Mouse (Mus musculus) hindbrain, embryonic 11.5 days (tissue): ENCODE measurements around the gene Fgfr2. TPM values are rescaled to one million over a fixed set of nuclear protein-coding genes. Genes with fewer than 3 reads are reported as not detected.

Source experiments
- ATAC-seq: fragments of 200-750 bp; cut with Nextera tagmentation; 2 replicates; pipeline ENCODE4 v1.8.0; 2017; ENCODE audit warnings: mild to moderate bottlenecking, moderate TSS enrichment, moderate library complexity; ENCODE audit not compliant: low FRiP score
- DNase-seq: peaks from one replicate; pipeline ENCODE4 v3.0.0-alpha.2; 2015; ENCODE audit warnings: low spot score
- H3K27ac ChIP-seq: fragments of 300-500 bp; sonication (generic); 2 replicates; pipeline ENCODE4 v1.5.1; 2014; ENCODE audit warnings: mild to moderate bottlenecking, low read depth, low read length
- H3K27me3 ChIP-seq: fragments of 300-500 bp; sonication (generic); 2 replicates; pipeline ENCODE4 v1.6.1; 2014; ENCODE audit warnings: mild to moderate bottlenecking, low read length, moderate library complexity, mixed read lengths; ENCODE audit not compliant: control insufficient read depth, insufficient read depth
- H3K36me3 ChIP-seq: fragments of 300-500 bp; sonication (generic); 2 replicates; pipeline ENCODE4 v1.6.1; 2014; ENCODE audit warnings: mild to moderate bottlenecking, low read length, moderate library complexity, mixed read lengths; ENCODE audit not compliant: control insufficient read depth, insufficient read depth
- H3K4me1 ChIP-seq: fragments of 300-500 bp; sonication (generic); replicated peaks from 2 replicates; pipeline ENCODE4 v1.6.1; 2014; ENCODE audit warnings: low read length, mixed read lengths; ENCODE audit not compliant: control insufficient read depth, insufficient read depth
- H3K4me2 ChIP-seq: fragments of 300-500 bp; sonication (generic); replicated peaks from 2 replicates; pipeline ENCODE4 v1.6.1; 2014; ENCODE audit warnings: mild to moderate bottlenecking, low read depth, low read length
- H3K4me3 ChIP-seq: fragments of 300-500 bp; sonication (generic); 2 replicates; pipeline ENCODE4 v1.5.1; 2014; ENCODE audit warnings: low read depth, low read length
- H3K9ac ChIP-seq: fragments of 300-500 bp; sonication (generic); 2 replicates; pipeline ENCODE4 v1.6.1; 2014; ENCODE audit warnings: low read depth, low read length
- H3K9me3 ChIP-seq: fragments of 300-500 bp; sonication (generic); 2 replicates; pipeline ENCODE4 v1.6.1; 2016; ENCODE audit warnings: low read length; ENCODE audit not compliant: control insufficient read depth
- WGBS: fragments of 180-500 bp; shearing (Covaris S2); extraction: QIAGEN DNeasy Blood & Tissue Kit; methylation state at CpG from one replicate; pipeline ENCODE4 v1.1.7; 2014; 5-methylcytosine and 5-hydroxymethylcytosine counted together
- polyA plus RNA-seq: library from polyadenylated mRNA; unstranded; fragments of >200 nt; fragmentation: Nextera tagmentation; extraction: Ambion mirVana; gene quantifications from 2 replicates; pipeline ENCODE4 v1.2.1, GENCODE M21; 2014

The Fgfr2 gene
- polyA plus RNA-seq, 1 experiment from 2014 or later: 71.3 TPM

- 70% methylated on average over 5 of the region's 5 CpGs for WGBS
- no peak for DNase-seq
- no peak overlapping the region for H3K4me3 ChIP-seq
- H3K27ac ChIP-seq: no peak overlapping the region
- H3K9me3 ChIP-seq: no peaks in the 10 kb centered on the region
- no peaks in the 10 kb centered on the region for H3K4me1 ChIP-seq
- ATAC-seq: no peak
- H3K27me3 ChIP-seq: no peaks in the 10 kb centered on the region
- H3K36me3 ChIP-seq: no peaks in the 10 kb centered on the region
- no peak overlapping the region for H3K9ac ChIP-seq
- H3K4me2 ChIP-seq: no peak overlapping the region
These were observed 638.7 kb downstream of the Fgfr2 start for GRCm38 (mm10) chr7:132484424-132484823.

- no peak overlapping the region for H3K9ac ChIP-seq
- H3K27ac ChIP-seq: no peak overlapping the region
- ATAC-seq (no peak), DNase-seq (no peak)
- no peaks in the 10 kb centered on the region for H3K9me3 ChIP-seq
- H3K4me2 ChIP-seq: no peak overlapping the region
- 56% methylated on average over 4 of the region's 4 CpGs for WGBS
- H3K4me1 ChIP-seq: no peaks in the 10 kb centered on the region; the same call in 1 of the 2 replicates
- no peak overlapping the region for H3K4me3 ChIP-seq
- no peaks in the 10 kb centered on the region for H3K27me3 ChIP-seq
- H3K36me3 ChIP-seq: no peaks in the 10 kb centered on the region
These were observed 642.3 kb downstream of the Fgfr2 start for GRCm38 (mm10) chr7:132480696-132481306.

GRCm38 (mm10) chr7:132478295-132478809 lies 644.8 kb downstream of the Fgfr2 start:
- no peaks in the 10 kb centered on the region; the same call in 1 of the 2 replicates for H3K4me1 ChIP-seq
- H3K9ac ChIP-seq: no peak overlapping the region
- ATAC-seq (0 out of 2 replicates have a peak, but pooled peaks have one; percentile 56), DNase-seq (no peak)
- H3K4me3 ChIP-seq: no peak overlapping the region
- no peaks in the 10 kb centered on the region for H3K36me3 ChIP-seq
- H3K27ac ChIP-seq: no peak overlapping the region
- H3K9me3 ChIP-seq: no peaks in the 10 kb centered on the region
- no peaks in the 10 kb centered on the region for H3K27me3 ChIP-seq
- no peak overlapping the region for H3K4me2 ChIP-seq
- 78% methylated on average over 9 of the region's 9 CpGs for WGBS

GRCm38 (mm10) chr7:132477753-132478152 lies 645.4 kb downstream of the Fgfr2 start:
- no peaks in the 10 kb centered on the region for H3K36me3 ChIP-seq
- H3K4me1 ChIP-seq: no peaks in the 10 kb centered on the region; the same call in 1 of the 2 replicates
- no peak overlapping the region for H3K27ac ChIP-seq
- DNase-seq (no peak), ATAC-seq (no peak)
- H3K4me2 ChIP-seq: no peak overlapping the region
- WGBS: 73% methylated on average over 3 of the region's 3 CpGs
- H3K9me3 ChIP-seq: no peaks in the 10 kb centered on the region
- no peaks in the 10 kb centered on the region for H3K27me3 ChIP-seq
- no peak overlapping the region for H3K4me3 ChIP-seq
- no peak overlapping the region for H3K9ac ChIP-seq

- Histone ChIP-seq H3K9me3 (no peaks in the 10 kb centered on the region), H3K9ac (no peak overlapping the region), H3K27me3 (no peaks in the 10 kb centered on the region), H3K4me3 (no peak overlapping the region), H3K27ac (no peak overlapping the region), H3K4me2 (no peak overlapping the region), H3K4me1 (no peaks in the 10 kb centered on the region; the same call in 1 of the 2 replicates), H3K36me3 (no peaks in the 10 kb centered on the region)
- DNase-seq (no peak), ATAC-seq (no peak)
- 93% methylated on average over 2 of the region's 2 CpGs for WGBS
These were observed 646.7 kb downstream of the Fgfr2 start for GRCm38 (mm10) chr7:132476491-132476890.

GRCm38 (mm10) chr7:132475069-132475468 lies 648.1 kb downstream of the Fgfr2 start:
- Histone ChIP-seq H3K4me3 (no peak overlapping the region), H3K4me1 (no peaks in the 10 kb centered on the region; the same call in 1 of the 2 replicates), H3K27ac (no peak overlapping the region), H3K27me3 (no peaks in the 10 kb centered on the region), H3K4me2 (no peak overlapping the region), H3K9me3 (no peaks in the 10 kb centered on the region), H3K9ac (no peak overlapping the region), H3K36me3 (no peaks in the 10 kb centered on the region)
- WGBS: 26% methylated on average over 5 of the region's 5 CpGs
- DNase-seq: peak; percentile 73
- ATAC-seq: no peak

GRCm38 (mm10) chr7:132471327-132471726 lies 651.8 kb downstream of the Fgfr2 start:
- Histone ChIP-seq H3K9ac (no peak overlapping the region), H3K4me2 (no peak overlapping the region), H3K4me3 (no peak overlapping the region), H3K27me3 (no peaks in the 10 kb centered on the region), H3K9me3 (no peaks in the 10 kb centered on the region), H3K27ac (no peak overlapping the region), H3K36me3 (no peaks in the 10 kb centered on the region), H3K4me1 (no peaks in the 10 kb centered on the region)
- 53% methylated on average over 3 of the region's 3 CpGs for WGBS
- ATAC-seq: no peak
- DNase-seq: peak; percentile 45

- Histone ChIP-seq H3K36me3 (no peaks in the 10 kb centered on the region), H3K4me2 (no peak overlapping the region), H3K4me3 (no peak overlapping the region), H3K27ac (no peak overlapping the region), H3K9ac (no peak overlapping the region), H3K4me1 (no peaks in the 10 kb centered on the region), H3K27me3 (no peaks in the 10 kb centered on the region), H3K9me3 (no peaks in the 10 kb centered on the region)
- DNase-seq (no peak), ATAC-seq (no peak)
These were observed 654.8 kb downstream of the Fgfr2 start for GRCm38 (mm10) chr7:132468391-132468790.

GRCm38 (mm10) chr7:132465897-132466296 lies 657.3 kb downstream of the Fgfr2 start:
- no peaks in the 10 kb centered on the region for H3K36me3 ChIP-seq
- no peaks in the 10 kb centered on the region for H3K27me3 ChIP-seq
- no peak for DNase-seq
- no peak overlapping the region for H3K4me3 ChIP-seq
- no peaks in the 10 kb centered on the region for H3K4me1 ChIP-seq
- no peak for ATAC-seq
- WGBS: 96% methylated on average over 5 of the region's 5 CpGs
- no peak overlapping the region for H3K9ac ChIP-seq
- no peak overlapping the region for H3K27ac ChIP-seq
- no peak overlapping the region for H3K4me2 ChIP-seq
- no peaks in the 10 kb centered on the region for H3K9me3 ChIP-seq
